Mouse (Mus musculus): ENCODE results near the gene Crtc3. TPM values are rescaled to one million over a fixed set of nuclear protein-coding genes. Genes with fewer than 3 reads are reported as not detected.
A peak's percentile ranks its signal among the peaks of the same experiment; 100 is the strongest.

Crtc3 gene
- polyA plus RNA-seq, 1 experiment, result 21.7 TPM

DNA sequence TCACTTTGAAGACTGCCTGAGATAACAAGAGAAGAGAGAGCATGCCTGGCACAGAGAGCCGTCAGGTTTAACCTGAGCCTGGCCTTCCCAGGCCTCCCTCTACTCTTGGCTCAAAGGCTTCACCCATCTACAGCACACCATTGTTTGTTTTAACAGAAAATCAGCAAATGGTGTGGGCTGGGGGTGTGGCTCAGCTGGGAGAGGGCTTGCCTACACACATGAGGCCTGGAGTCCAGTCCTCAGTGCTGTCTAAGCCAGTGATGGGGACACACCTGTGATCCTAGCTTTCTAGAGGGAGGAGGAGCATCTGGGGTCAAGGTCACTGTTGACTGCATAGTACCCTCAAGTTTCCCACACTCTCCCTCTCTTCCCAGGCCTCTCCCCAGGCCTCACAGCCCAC is 6.0 kb downstream of the Crtc3 start:
- Histone ChIP-seq H3K27ac (ENCODE audit: insufficient read depth, low read length) (no peak overlapping the region), H3K27me3 (ENCODE audit: control insufficient read depth, insufficient read depth, low read length) (no peaks in the 10 kb centered on the region), H3K4me1 (ENCODE audit: control insufficient read depth, insufficient read depth, low read length) (peaks cover 26% of the 10 kb centered on the region), H3K4me3 (replicated peaks; ENCODE audit: insufficient read depth, low read depth, low read length) (no peak overlapping the region)
- no peak for DNase-seq
- TF ChIP-seq CTCF (IDR thresholded peaks at IDR 0.05; ENCODE audit: borderline replicate concordance, insufficient read depth, low read depth, low read length), result no peak
- no peak for TF ChIP-seq POLR2A (IDR thresholded peaks at IDR 0.05; ENCODE audit: borderline replicate concordance, insufficient read depth, low read length)
- 26% methylated on average over 1 of the region's 1 CpGs for WGBS

DNA sequence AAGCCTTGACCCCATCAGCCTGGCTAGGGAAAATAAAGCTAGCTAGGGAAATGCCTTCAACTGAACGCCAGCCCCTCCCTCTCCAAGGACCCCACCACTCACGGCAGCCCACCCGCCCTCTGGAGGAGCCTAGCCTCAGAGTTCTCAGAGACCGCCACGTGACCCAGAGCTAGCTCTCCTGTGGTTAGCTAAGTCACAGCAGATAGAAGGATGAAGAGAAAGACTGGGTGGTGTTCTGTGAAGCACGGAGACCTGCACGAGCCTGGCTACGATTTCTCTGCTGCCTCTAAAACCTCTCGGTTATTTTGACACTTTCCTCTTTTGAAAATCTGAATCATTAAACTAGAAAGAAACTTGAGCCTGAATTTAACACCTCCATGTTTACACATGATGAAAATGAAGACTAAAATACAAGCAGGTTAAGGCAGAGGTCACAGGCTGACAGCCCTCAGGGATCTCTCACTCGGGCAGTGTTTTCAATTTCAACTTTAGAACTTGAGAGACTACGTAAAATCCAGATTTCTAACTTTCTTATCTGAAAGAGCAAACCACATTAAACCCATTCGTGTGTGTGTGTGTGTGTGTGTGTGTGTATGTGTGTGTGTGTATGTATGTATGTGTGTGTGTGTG is 8.3 kb downstream of the Crtc3 start:
- Histone ChIP-seq H3K4me1 (ENCODE audit: control insufficient read depth, insufficient read depth, low read length) (peaks cover 26% of the 10 kb centered on the region), H3K4me3 (replicated peaks; ENCODE audit: insufficient read depth, low read depth, low read length) (no peak overlapping the region), H3K27ac (ENCODE audit: insufficient read depth, low read length) (no peak overlapping the region), H3K27me3 (ENCODE audit: control insufficient read depth, insufficient read depth, low read length) (no peaks in the 10 kb centered on the region)
- 29% methylated on average over 12 of the region's 12 CpGs for WGBS
- TF ChIP-seq CTCF (IDR thresholded peaks at IDR 0.05; ENCODE audit: borderline replicate concordance, insufficient read depth, low read depth, low read length) (no peak), POLR2A (IDR thresholded peaks at IDR 0.05; ENCODE audit: borderline replicate concordance, insufficient read depth, low read length) (no peak)
- no peak for DNase-seq

DNA sequence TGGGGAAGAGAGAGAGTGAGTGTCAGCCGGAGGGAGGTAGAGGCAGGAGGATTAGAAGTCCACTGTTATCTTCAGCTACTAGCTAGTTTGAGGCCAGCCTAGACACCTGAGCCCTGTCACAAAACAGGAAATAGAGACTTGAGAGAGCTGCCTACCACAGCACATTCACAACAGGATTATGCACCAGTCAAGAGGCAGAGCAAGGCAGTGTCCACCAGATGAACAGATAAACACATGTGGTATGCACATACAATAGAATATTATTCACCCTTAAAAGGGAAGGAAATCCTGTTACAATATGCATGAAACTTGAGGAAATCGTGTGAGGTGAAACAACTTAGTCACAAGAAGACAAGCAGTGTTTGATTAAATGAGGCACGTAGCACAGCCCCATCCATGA is 16.4 kb downstream of the Crtc3 start:
- TF ChIP-seq POLR2A (IDR thresholded peaks at IDR 0.05; ENCODE audit: borderline replicate concordance, insufficient read depth, low read length) (no peak), CTCF (IDR thresholded peaks at IDR 0.05; ENCODE audit: borderline replicate concordance, insufficient read depth, low read depth, low read length) (no peak)
- 66% methylated on average over 3 of the region's 3 CpGs for WGBS
- no peak overlapping the region for H3K4me3 ChIP-seq (replicated peaks; ENCODE audit: insufficient read depth, low read depth, low read length)

DNA sequence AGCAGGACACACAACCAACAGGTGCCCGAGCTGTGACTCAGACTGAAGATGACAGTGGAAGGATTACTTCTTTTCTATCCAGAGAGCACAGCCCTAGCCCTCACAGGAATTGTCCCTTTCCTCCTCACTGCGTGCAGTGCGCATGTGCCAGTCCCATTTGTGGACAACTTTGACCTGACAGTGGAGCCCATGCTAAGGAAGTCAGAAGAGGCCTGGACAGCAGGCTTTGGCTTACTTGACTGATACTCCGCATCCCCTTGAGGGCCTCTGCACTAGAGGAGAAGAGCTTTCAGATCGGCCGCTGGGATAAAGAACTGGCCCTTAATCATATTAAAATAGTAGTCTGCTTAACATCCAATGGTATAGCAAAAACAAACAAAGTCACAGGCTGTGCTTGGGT is 17.8 kb downstream of the Crtc3 start:
- WGBS, result 87% methylated on average over 6 of the region's 6 CpGs
- Histone ChIP-seq H3K27ac (ENCODE audit: insufficient read depth, low read length) (no peak overlapping the region), H3K4me1 (ENCODE audit: control insufficient read depth, insufficient read depth, low read length) (peaks cover 17% of the 10 kb centered on the region), H3K4me3 (replicated peaks; ENCODE audit: insufficient read depth, low read depth, low read length) (no peak overlapping the region), H3K27me3 (ENCODE audit: control insufficient read depth, insufficient read depth, low read length) (no peaks in the 10 kb centered on the region)
- DNase-seq, result no peak
- no peak for TF ChIP-seq POLR2A (IDR thresholded peaks at IDR 0.05; ENCODE audit: borderline replicate concordance, insufficient read depth, low read length)
- TF ChIP-seq CTCF (IDR thresholded peaks at IDR 0.05; ENCODE audit: borderline replicate concordance, insufficient read depth, low read depth, low read length), result no peak

More for the DNA sequence above, 16.4 kb downstream of the Crtc3 start:
- no peak for DNase-seq
- H3K4me1 ChIP-seq (ENCODE audit: control insufficient read depth, insufficient read depth, low read length), result peaks cover 18% of the 10 kb centered on the region
- no peaks in the 10 kb centered on the region for H3K27me3 ChIP-seq (ENCODE audit: control insufficient read depth, insufficient read depth, low read length)
- no peak overlapping the region for H3K27ac ChIP-seq (ENCODE audit: insufficient read depth, low read length)

DNA sequence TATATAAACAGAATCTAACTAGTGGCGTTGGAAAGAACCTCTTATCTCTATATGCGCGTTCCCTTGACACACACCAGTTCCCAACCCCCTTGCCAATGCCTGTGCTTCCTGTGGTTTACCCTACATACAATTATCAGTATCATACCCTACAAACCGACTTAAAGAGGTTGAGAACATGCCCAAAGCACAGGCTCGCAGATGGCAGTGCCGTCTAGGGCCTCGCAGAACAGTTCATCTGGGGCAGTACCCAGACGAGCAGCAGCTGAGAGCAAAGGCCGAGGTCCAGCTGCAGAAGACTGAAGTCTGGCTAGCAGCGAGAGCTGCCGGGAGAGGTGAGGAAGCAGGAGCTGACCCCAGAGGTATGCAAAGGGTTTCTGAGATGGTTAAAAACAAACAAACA is 21.5 kb downstream of the Crtc3 start:
- 59% methylated on average over 11 of the region's 11 CpGs for WGBS
- DNase-seq, result no peak
- TF ChIP-seq POLR2A (IDR thresholded peaks at IDR 0.05; ENCODE audit: borderline replicate concordance, insufficient read depth, low read length) (no peak), CTCF (IDR thresholded peaks at IDR 0.05; ENCODE audit: borderline replicate concordance, insufficient read depth, low read depth, low read length) (no peak)
- H3K27ac ChIP-seq (ENCODE audit: insufficient read depth, low read length), result no peak overlapping the region
- no peaks in the 10 kb centered on the region for H3K27me3 ChIP-seq (ENCODE audit: control insufficient read depth, insufficient read depth, low read length)
- no peak overlapping the region for H3K4me3 ChIP-seq (replicated peaks; ENCODE audit: insufficient read depth, low read depth, low read length)
- peaks cover 17% of the 10 kb centered on the region for H3K4me1 ChIP-seq (ENCODE audit: control insufficient read depth, insufficient read depth, low read length)

- Histone ChIP-seq H3K4me1 (ENCODE audit: control insufficient read depth, insufficient read depth, low read length) (peaks cover 15% of the 10 kb centered on the region), H3K27me3 (ENCODE audit: control insufficient read depth, insufficient read depth, low read length) (no peaks in the 10 kb centered on the region), H3K27ac (ENCODE audit: insufficient read depth, low read length) (no peak overlapping the region), H3K4me3 (replicated peaks; ENCODE audit: insufficient read depth, low read depth, low read length) (no peak overlapping the region)
- no peak for DNase-seq
- TF ChIP-seq POLR2A (IDR thresholded peaks at IDR 0.05; ENCODE audit: borderline replicate concordance, insufficient read depth, low read length), result no peak
- TF ChIP-seq CTCF (IDR thresholded peaks at IDR 0.05; ENCODE audit: borderline replicate concordance, insufficient read depth, low read depth, low read length), result no peak
- WGBS, result 65% methylated on average over 10 of the region's 10 CpGs
Observed at GRCm38 (mm10) chr7:80666198-80666915, 22.3 kb downstream of the Crtc3 start.

DNA sequence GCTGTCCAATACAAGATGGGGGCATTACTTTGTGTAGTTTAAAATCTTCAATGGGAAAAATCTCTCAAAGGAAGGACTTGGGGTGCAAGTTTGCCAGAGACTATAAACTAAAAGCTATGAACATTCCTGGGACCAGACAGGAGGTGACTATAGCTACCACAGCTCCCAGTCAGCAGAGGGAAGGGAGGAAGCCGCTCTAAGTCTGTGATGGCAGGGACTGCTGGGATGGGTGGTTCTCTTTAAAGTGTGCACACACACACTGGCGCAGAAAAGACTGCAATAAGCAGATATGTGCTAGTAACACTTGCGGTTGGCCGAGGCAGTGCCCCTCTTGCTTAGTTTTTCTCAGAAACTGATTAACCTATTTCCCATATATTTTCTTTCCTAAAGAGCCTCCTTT is 27.6 kb downstream of the Crtc3 start:
- H3K4me3 ChIP-seq (replicated peaks; ENCODE audit: insufficient read depth, low read depth, low read length), result no peak overlapping the region
- DNase-seq, result no peak
- H3K4me1 ChIP-seq (ENCODE audit: control insufficient read depth, insufficient read depth, low read length), result peaks cover 41% of the 10 kb centered on the region
- TF ChIP-seq CTCF (IDR thresholded peaks at IDR 0.05; ENCODE audit: borderline replicate concordance, insufficient read depth, low read depth, low read length), result no peak
- no peak for TF ChIP-seq POLR2A (IDR thresholded peaks at IDR 0.05; ENCODE audit: borderline replicate concordance, insufficient read depth, low read length)
- H3K27ac ChIP-seq (ENCODE audit: insufficient read depth, low read length), result peak overlapping the region; percentile 29; the same call in 1 of the 2 replicates
- no peaks in the 10 kb centered on the region for H3K27me3 ChIP-seq (ENCODE audit: control insufficient read depth, insufficient read depth, low read length)
- WGBS, result 84% methylated on average over 4 of the region's 4 CpGs

- TF ChIP-seq POLR2A (IDR thresholded peaks at IDR 0.05; ENCODE audit: borderline replicate concordance, insufficient read depth, low read length) (no peak), CTCF (IDR thresholded peaks at IDR 0.05; ENCODE audit: borderline replicate concordance, insufficient read depth, low read depth, low read length) (no peak)
- Histone ChIP-seq H3K27me3 (ENCODE audit: control insufficient read depth, insufficient read depth, low read length) (no peaks in the 10 kb centered on the region), H3K27ac (ENCODE audit: insufficient read depth, low read length) (peak overlapping the region; percentile 67), H3K4me3 (replicated peaks; ENCODE audit: insufficient read depth, low read depth, low read length) (no peak overlapping the region), H3K4me1 (ENCODE audit: control insufficient read depth, insufficient read depth, low read length) (peaks cover 45% of the 10 kb centered on the region)
- WGBS, result 9% methylated on average over 4 of the region's 4 CpGs
- peak; percentile 92 to 96 for DNase-seq
Observed at GRCm38 (mm10) chr7:80660619-80661018, 28.1 kb downstream of the Crtc3 start.

Measured in cerebellum, adult 2 months (tissue).